Mouse (Mus musculus): ENCODE results near the gene Gadl1. TPM values are rescaled to one million over a fixed set of nuclear protein-coding genes. Genes with fewer than 3 reads are reported as not detected.

The Gadl1 gene
- polyA plus RNA-seq, 1 experiment from 2014 or later, result 0.30 TPM

DNA sequence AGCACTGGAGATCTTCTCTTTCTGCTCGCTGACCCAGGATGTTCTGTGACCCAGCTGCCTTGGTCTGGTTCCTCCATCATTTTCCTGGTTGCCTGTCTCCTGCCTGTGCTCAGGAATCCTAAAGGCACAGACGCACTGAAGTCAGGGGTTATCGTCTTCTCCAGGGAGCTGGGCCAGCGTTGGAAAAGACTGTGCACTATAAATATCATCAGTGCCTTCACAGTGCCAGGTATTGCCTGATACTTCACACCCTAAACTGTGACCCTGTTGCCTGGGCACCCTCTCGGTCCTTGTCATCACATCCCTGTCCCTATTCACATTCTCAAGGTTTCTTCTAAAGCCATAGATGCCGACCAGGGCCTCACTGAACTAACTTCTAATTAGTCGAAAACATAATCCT, 210.7 kb downstream of the Gadl1 start:
- ATAC-seq (replicated peaks; ENCODE audit: low FRiP score), result no peak
- no peak overlapping the region for H3K4me2 ChIP-seq
- H3K27me3 ChIP-seq, result no peaks in the 10 kb centered on the region
- peak overlapping the region; percentile 70 for H3K27ac ChIP-seq
- peaks cover 30% of the 10 kb centered on the region for H3K4me1 ChIP-seq
- no peak overlapping the region for H3K4me3 ChIP-seq (replicated peaks)
- H3K9me3 ChIP-seq (replicated peaks), result no peaks in the 10 kb centered on the region
- H3K9ac ChIP-seq, result no peak overlapping the region
- WGBS, result 82% methylated on average over 7 of the region's 7 CpGs
- H3K36me3 ChIP-seq, result peaks cover 43% of the 10 kb centered on the region

DNA sequence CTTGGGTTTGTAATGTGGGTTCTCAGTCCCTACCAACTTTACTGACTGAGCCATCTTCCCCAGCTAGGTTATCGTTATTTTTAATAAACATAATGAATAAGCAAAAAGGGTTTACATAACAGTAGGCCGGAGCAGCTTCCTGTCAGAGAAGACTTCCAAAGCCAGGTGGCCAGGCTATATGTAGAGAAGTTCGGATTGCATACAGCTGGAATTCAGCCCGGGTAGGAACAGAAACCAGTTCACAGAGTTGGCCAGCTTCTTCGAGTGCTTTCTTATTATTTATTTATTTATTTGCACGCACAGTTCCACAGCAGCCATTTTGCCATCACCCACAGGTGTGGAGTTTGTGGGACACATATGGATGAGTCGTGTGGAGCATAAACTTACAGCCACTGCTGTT, 212.2 kb downstream of the Gadl1 start:
- H3K9ac ChIP-seq, result no peak overlapping the region
- peaks cover 32% of the 10 kb centered on the region for H3K4me1 ChIP-seq
- 85% methylated on average over 7 of the region's 7 CpGs for WGBS
- H3K4me3 ChIP-seq (replicated peaks), result no peak overlapping the region
- H3K4me2 ChIP-seq, result no peak overlapping the region
- no peak overlapping the region for H3K27ac ChIP-seq
- H3K9me3 ChIP-seq (replicated peaks), result no peaks in the 10 kb centered on the region
- no peaks in the 10 kb centered on the region for H3K27me3 ChIP-seq
- no peak for ATAC-seq (replicated peaks; ENCODE audit: low FRiP score)
- peaks cover 50% of the 10 kb centered on the region for H3K36me3 ChIP-seq

DNA sequence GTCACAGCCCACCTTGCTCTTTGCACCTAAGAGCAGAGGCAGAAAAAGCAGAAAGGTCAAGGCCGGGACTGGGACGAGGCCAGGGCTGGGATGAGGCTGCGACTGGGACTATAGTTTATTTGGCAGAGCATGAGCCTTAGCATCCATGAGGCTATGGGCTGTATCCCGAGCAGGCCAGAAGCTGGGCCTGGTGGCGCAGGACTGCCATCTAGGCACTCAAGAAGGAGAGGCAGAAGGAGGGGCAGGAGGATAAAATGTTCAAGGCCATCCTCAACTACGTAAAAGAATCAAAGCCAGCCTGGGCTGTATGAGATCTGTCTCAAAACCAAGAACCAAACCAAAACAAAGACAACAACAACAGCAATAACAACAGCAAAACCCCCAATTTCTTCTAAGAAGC, 213.3 kb downstream of the Gadl1 start:
- H3K4me1 ChIP-seq, result peaks cover 33% of the 10 kb centered on the region
- H3K36me3 ChIP-seq, result peaks cover 51% of the 10 kb centered on the region
- 71% methylated on average over 6 of the region's 6 CpGs for WGBS
- H3K27ac ChIP-seq, result peak overlapping the region; percentile 79
- H3K9ac ChIP-seq, result no peak overlapping the region
- H3K27me3 ChIP-seq, result no peaks in the 10 kb centered on the region
- ATAC-seq (replicated peaks; ENCODE audit: low FRiP score), result no peak
- H3K9me3 ChIP-seq (replicated peaks), result no peaks in the 10 kb centered on the region
- no peak overlapping the region for H3K4me2 ChIP-seq
- no peak overlapping the region for H3K4me3 ChIP-seq (replicated peaks)

GRCm38 (mm10) chr9:116122969-116123589, 213.8 kb downstream of the Gadl1 start:
- peaks cover 54% of the 10 kb centered on the region for H3K36me3 ChIP-seq
- H3K27ac ChIP-seq, result peak overlapping the region; percentile 79
- H3K9me3 ChIP-seq (replicated peaks), result no peaks in the 10 kb centered on the region
- peak; percentile 65 for ATAC-seq (replicated peaks; ENCODE audit: low FRiP score)
- H3K4me2 ChIP-seq, result no peak overlapping the region
- H3K27me3 ChIP-seq, result no peaks in the 10 kb centered on the region
- no peak overlapping the region for H3K9ac ChIP-seq
- H3K4me3 ChIP-seq (replicated peaks), result no peak overlapping the region
- WGBS, result 32% methylated on average over 9 of the region's 9 CpGs
- H3K4me1 ChIP-seq, result peaks cover 33% of the 10 kb centered on the region

Measured in kidney, embryonic 15.5 days (tissue).